Mouse (Mus musculus): ENCODE results near the gene Gm11060. TPM values are rescaled to one million over a fixed set of nuclear protein-coding genes. Genes with fewer than 3 reads are reported as not detected.

The Gm11060 gene
- total and polyA plus RNA-seq, 3 experiments: not detected

- DNase-seq: no peak
Measured at GRCm38 (mm10) chr2:105097294-105097953, 5.6 kb downstream of the Gm11060 start.

GRCm38 (mm10) chr2:105099410-105099809 lies 7.6 kb downstream of the Gm11060 start:
- H3K27ac ChIP-seq: no peak overlapping the region
- intact Hi-C loops (cut with DNase I): no loop called here
- no peaks in the 10 kb centered on the region for H3K36me3 ChIP-seq (ENCODE audit: control insufficient read depth, insufficient read depth, low read length)
- H3K79me2 ChIP-seq (replicated peaks; ENCODE audit: control insufficient read depth, insufficient read depth, low read length): no peaks in the 10 kb centered on the region
- 76% methylated on average over 7 of the region's 7 CpGs for WGBS
- TF ChIP-seq CTCF (IDR thresholded peaks at IDR 0.05) (no peak), POLR2A (IDR thresholded peaks at IDR 0.05; ENCODE audit: insufficient read depth, low read depth, low read length) (no peak), EP300 (IDR thresholded peaks at IDR 0.05; ENCODE audit: insufficient read depth, low read depth, low read length) (no peak)
- no peak for DNase-seq
- no peak overlapping the region for H3K4me3 ChIP-seq
- H3K9ac ChIP-seq (ENCODE audit: low read depth, low read length): no peak overlapping the region
- H3K27me3 ChIP-seq (ENCODE audit: control insufficient read depth, insufficient read depth, low read length): no peaks in the 10 kb centered on the region
- no peaks in the 10 kb centered on the region for H3K4me1 ChIP-seq (ENCODE audit: control insufficient read depth, insufficient read depth, low read length)

More at GRCm38 (mm10) chr2:105097294-105097953, 5.6 kb downstream of the Gm11060 start:
- 92% methylated on average over 22 of the region's 22 CpGs for WGBS
- Histone ChIP-seq H3K4me3 (no peak overlapping the region), H3K27ac (no peak overlapping the region), H3K79me2 (replicated peaks; ENCODE audit: control insufficient read depth, insufficient read depth, low read length) (no peaks in the 10 kb centered on the region), H3K36me3 (ENCODE audit: control insufficient read depth, insufficient read depth, low read length) (no peaks in the 10 kb centered on the region), H3K27me3 (ENCODE audit: control insufficient read depth, insufficient read depth, low read length) (0 out of 2 replicates have a peak, but pooled peaks cover 1% of the 10 kb centered on the region), H3K4me1 (ENCODE audit: control insufficient read depth, insufficient read depth, low read length) (no peaks in the 10 kb centered on the region), H3K9ac (ENCODE audit: low read depth, low read length) (no peak overlapping the region)
- TF ChIP-seq POLR2A (IDR thresholded peaks at IDR 0.05; ENCODE audit: insufficient read depth, low read depth, low read length) (no peak), CTCF (IDR thresholded peaks at IDR 0.05) (no peak)
- intact Hi-C loops (cut with DNase I): no loop called here

- Histone ChIP-seq H3K36me3 (ENCODE audit: control insufficient read depth, insufficient read depth, low read length) (no peaks in the 10 kb centered on the region), H3K9ac (ENCODE audit: low read depth, low read length) (no peak overlapping the region), H3K79me2 (replicated peaks; ENCODE audit: control insufficient read depth, insufficient read depth, low read length) (no peaks in the 10 kb centered on the region), H3K4me3 (no peak overlapping the region), H3K27ac (no peak overlapping the region), H3K27me3 (ENCODE audit: control insufficient read depth, insufficient read depth, low read length) (no peaks in the 10 kb centered on the region), H3K4me1 (ENCODE audit: control insufficient read depth, insufficient read depth, low read length) (no peaks in the 10 kb centered on the region)
- intact Hi-C loops (cut with DNase I): no loop called here
- DNase-seq: no peak
- TF ChIP-seq POLR2A (IDR thresholded peaks at IDR 0.05; ENCODE audit: insufficient read depth, low read depth, low read length): no peak
- WGBS: 35% methylated on average over 7 of the region's 7 CpGs
Measured at GRCm38 (mm10) chr2:105100541-105100940, 8.7 kb downstream of the Gm11060 start.

- Histone ChIP-seq H3K36me3 (ENCODE audit: control insufficient read depth, insufficient read depth, low read length) (no peaks in the 10 kb centered on the region), H3K4me1 (ENCODE audit: control insufficient read depth, insufficient read depth, low read length) (no peaks in the 10 kb centered on the region), H3K27ac (no peak overlapping the region), H3K4me3 (no peak overlapping the region), H3K79me2 (replicated peaks; ENCODE audit: control insufficient read depth, insufficient read depth, low read length) (no peaks in the 10 kb centered on the region), H3K27me3 (ENCODE audit: control insufficient read depth, insufficient read depth, low read length) (no peaks in the 10 kb centered on the region), H3K9ac (ENCODE audit: low read depth, low read length) (no peak overlapping the region)
- 8% methylated on average over 6 of the region's 6 CpGs for WGBS
- intact Hi-C loops (cut with DNase I): loop anchor here (1.0 to 5.0 kb wide), 3 partner anchors 18 to 124 kb away; partner anchors contain the start of gene Wt1
- TF ChIP-seq EP300 (IDR thresholded peaks at IDR 0.05; ENCODE audit: insufficient read depth, low read depth, low read length) (0 out of 2 replicates have a peak, but pooled peaks have one; percentile 62), POLR2A (IDR thresholded peaks at IDR 0.05; ENCODE audit: insufficient read depth, low read depth, low read length) (no peak), CTCF (IDR thresholded peaks at IDR 0.05) (peak; percentile 73)
- peak; percentile 66 to 82 for DNase-seq
Measured at GRCm38 (mm10) chr2:105108703-105109158, 16.9 kb downstream of the Gm11060 start.

GRCm38 (mm10) chr2:105114074-105114473 lies 22.3 kb downstream of the Gm11060 start:
- Histone ChIP-seq H3K4me1 (ENCODE audit: control insufficient read depth, insufficient read depth, low read length) (no peaks in the 10 kb centered on the region), H3K79me2 (replicated peaks; ENCODE audit: control insufficient read depth, insufficient read depth, low read length) (no peaks in the 10 kb centered on the region), H3K4me3 (no peak overlapping the region), H3K27ac (no peak overlapping the region), H3K27me3 (ENCODE audit: control insufficient read depth, insufficient read depth, low read length) (no peaks in the 10 kb centered on the region), H3K36me3 (ENCODE audit: control insufficient read depth, insufficient read depth, low read length) (no peaks in the 10 kb centered on the region), H3K9ac (ENCODE audit: low read depth, low read length) (no peak overlapping the region)
- intact Hi-C loops (cut with DNase I): no loop called here
- WGBS: 38% methylated on average over 9 of the region's 9 CpGs
- no peak for TF ChIP-seq POLR2A (IDR thresholded peaks at IDR 0.05; ENCODE audit: insufficient read depth, low read depth, low read length)
- no peak for TF ChIP-seq CTCF (IDR thresholded peaks at IDR 0.05)
- no peak for TF ChIP-seq EP300 (IDR thresholded peaks at IDR 0.05; ENCODE audit: insufficient read depth, low read depth, low read length)
- no peak for DNase-seq

- H3K27me3 ChIP-seq (ENCODE audit: control insufficient read depth, insufficient read depth, low read length): no peaks in the 10 kb centered on the region
- 62% methylated on average over 8 of the region's 8 CpGs for WGBS
- TF ChIP-seq CTCF (IDR thresholded peaks at IDR 0.05) (no peak), EP300 (IDR thresholded peaks at IDR 0.05; ENCODE audit: insufficient read depth, low read depth, low read length) (no peak)
- H3K4me1 ChIP-seq (ENCODE audit: control insufficient read depth, insufficient read depth, low read length): no peaks in the 10 kb centered on the region
- H3K9ac ChIP-seq (ENCODE audit: low read depth, low read length): no peak overlapping the region
- H3K79me2 ChIP-seq (replicated peaks; ENCODE audit: control insufficient read depth, insufficient read depth, low read length): no peaks in the 10 kb centered on the region
- H3K27ac ChIP-seq: no peak overlapping the region
- DNase-seq: no peak
- no peaks in the 10 kb centered on the region for H3K36me3 ChIP-seq (ENCODE audit: control insufficient read depth, insufficient read depth, low read length)
- intact Hi-C loops (cut with DNase I): no loop called here
- H3K4me3 ChIP-seq: no peak overlapping the region
Measured at GRCm38 (mm10) chr2:105117669-105118068, 25.9 kb downstream of the Gm11060 start.

Measured in heart, adult 2 months (tissue).